Mouse (Mus musculus): ENCODE measurements at regions not wholly inside any gene's neighbourhood (a gene's known extent, or its start where the extent isn't known, plus 50 kb on each side); places are given as distances from the start of the nearest gene placed in this dataset.
A peak's percentile ranks its signal among the peaks of the same experiment; 100 is the strongest.

DNA sequence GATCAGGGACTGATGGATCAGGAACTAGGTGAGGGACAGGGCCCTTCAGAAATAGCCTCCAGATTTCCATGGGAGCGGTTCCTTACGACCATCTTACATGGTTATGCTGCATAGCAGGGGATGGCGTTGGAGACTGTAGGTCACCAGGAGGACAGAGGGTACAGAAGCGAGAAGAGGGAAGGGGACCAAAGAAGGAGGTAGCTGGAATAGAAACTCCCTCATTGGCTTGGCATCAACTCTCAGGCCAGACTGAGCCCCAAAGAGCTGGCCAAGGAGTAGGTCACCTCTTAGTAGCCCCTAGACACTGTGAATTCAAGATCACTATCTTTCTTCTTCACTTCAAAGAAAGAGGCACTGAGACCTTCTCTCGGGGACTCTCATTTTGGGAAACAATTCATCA is 53.6 kb upstream of the Gata5 start:
- no peak for DNase-seq

DNA sequence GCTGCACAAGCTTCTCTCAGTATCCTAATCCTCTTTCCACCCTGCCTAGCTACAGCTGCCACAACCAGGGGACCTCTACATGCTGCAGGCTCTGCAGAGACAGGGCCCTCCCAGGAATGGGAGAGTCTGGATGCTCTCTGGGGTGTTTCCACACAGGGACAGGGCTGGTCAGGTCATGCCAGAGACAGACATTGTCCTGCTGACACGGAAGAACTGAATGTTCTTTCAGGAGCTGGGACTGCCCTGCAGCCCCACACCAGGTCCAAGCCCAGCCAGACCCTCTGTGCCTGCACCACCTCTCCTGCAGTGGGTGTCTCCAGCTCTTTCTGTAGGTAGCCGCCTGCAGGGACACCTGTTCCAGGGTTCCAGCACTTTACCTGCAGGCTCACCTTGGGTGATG is 52.8 kb upstream of the Gata5 start:
- no peak for DNase-seq

DNA sequence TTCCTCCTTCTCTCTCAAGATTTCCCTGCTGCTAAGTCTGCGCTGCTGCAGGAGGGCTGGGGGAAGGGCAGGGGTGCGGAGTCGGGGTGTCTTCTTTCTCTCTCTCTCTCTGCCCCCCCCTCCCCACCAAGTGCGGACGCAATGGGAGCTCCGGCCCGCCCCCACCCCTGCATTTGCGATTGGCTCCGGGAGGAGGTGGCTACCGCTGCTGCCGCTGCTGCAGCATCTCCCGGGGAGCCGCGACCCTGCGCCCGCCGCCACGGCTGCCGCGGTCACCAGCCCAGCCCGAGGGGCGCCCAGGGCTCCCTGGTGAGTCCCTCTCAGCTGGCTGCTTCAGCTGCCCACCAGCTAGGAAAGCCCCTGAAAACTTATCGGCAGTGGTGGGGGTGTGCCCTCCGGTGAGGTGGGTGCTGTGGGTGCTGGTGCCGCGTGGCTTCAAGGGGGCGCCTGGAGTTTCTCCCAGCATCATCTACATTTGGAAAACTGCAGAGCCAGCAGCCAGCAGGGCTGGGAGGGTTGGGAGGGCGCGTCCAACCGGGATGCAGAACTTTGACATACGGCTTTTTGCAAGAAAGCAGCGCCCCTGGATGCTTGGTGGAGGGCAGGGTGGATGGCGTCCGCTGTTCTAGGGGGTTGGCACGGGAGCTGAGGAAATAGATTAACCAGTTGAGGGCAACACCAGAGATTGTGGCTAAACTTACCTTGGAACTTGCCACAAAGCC is 51.6 kb upstream of the Gata5 start:
- DNase-seq: peak; percentile 66

DNA sequence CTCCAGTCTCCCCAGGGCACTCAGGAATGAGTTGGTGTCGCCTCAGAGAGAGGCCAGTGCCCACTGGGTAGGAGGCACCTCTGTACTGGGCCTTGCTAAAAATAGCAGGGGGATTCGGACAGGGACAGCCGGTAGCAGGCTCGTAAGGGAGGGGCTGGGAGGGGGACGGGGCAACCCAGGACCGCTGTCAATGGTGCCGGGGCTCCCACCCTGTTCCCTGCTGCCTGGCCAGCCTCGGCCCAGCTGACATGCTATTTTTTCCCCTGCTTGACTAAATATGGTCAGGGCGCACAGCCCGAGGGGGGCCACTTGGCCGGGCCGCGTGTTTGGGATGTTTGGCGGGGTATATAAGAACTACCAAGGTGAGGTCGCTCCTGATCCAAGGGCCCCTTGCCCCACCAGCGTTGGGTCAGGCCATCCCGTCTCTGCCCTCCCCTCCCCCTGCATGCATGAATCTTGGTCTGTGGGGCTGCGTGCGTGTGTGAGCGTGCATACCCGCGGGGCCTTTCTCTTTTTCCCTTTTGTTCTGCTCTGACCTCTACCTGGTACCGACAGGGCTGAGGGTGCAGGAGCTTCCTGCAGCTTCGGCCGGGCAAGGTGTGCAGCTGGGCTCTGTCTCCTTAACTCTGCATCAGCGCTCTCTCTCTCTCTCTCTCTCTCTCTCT is 50.9 kb upstream of the Gata5 start:
- peak; percentile 33 for DNase-seq

Measured in embryo, embryonic 11 days (tissue).